Mouse (Mus musculus): Measurements from ENCODE around the gene Dtd2. TPM values are rescaled to one million over a fixed set of nuclear protein-coding genes. Genes with fewer than 3 reads are reported as not detected.

The Dtd2 gene
- 16.0 TPM for polyA plus RNA-seq (2012; fragmentation: generic; extraction: Trizol)

DNA sequence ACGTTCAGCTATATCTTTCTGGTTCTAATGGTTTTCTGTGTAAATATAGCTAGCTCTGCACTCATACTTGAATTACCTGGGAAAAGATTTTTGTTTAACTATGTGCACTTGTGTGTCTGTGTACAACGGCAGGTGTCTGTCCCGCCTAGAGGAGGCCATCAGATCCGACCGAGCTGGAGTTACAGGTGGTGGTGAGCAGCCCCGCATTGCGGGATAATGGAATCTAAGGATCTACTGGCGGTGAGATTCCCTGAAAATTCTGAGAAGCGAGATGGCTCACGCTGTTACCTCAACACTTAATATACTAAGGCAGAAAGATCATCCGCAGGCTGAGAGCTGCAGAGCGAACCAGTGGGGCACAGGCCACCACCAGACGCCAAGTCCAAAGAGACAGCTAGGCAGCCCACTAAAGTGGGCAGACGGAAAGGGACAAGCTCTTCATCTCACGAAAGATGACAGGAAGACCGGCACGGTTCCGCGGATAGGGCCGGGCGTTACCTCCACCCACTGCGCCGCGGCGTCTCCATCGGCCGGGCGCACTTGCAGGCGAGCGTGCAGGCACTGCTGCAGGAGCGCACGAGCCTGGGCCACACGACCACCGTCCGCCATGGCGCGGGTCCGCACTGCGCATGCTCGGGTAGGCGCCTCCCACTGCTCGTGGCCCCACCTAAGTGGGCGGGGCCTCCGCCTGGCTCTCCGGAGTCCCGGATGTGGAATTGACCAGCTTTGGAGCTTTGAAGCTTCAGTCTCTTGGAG, at the start of gene Dtd2:
Gene Dtd2, minus strand, starts transcription at position 625 of the 756 bp plus-strand sequence.
- H3K79me2 ChIP-seq (ENCODE audit: control insufficient read depth, insufficient read depth), result no peaks in the 10 kb centered on the region
- TF ChIP-seq TCF12 (IDR thresholded peaks at IDR 0.05; ENCODE audit: insufficient read depth, poor library complexity, severe bottlenecking), result no peak
- peak; percentile 62 for TF ChIP-seq REST (IDR thresholded peaks at IDR 0.05; ENCODE audit: insufficient read depth, insufficient read length)
- TF ChIP-seq SRF (IDR thresholded peaks at IDR 0.05; ENCODE audit: control insufficient read depth, insufficient read length, low read depth), result peak; percentile 69
- TF ChIP-seq POLR2AphosphoS2 (IDR thresholded peaks at IDR 0.05; ENCODE audit: insufficient read length, low read depth), result peak; percentile 100
- no peak for TF ChIP-seq USF1 (IDR thresholded peaks at IDR 0.05; ENCODE audit: low read depth)
- TF ChIP-seq POLR2A (IDR thresholded peaks at IDR 0.05; ENCODE audit: insufficient read length, low read depth), result peak; percentile 100
- peak in 2 of 3 experiments; percentile 7 to 51 for TF ChIP-seq MYOG (IDR thresholded peaks at IDR 0.05; ENCODE audit: control insufficient read depth in 1 of 3, insufficient read depth in 1 of 3, insufficient read length in 2 of 3, low read depth in 2 of 3)
- TF ChIP-seq MYOD1 (IDR thresholded peaks at IDR 0.05; ENCODE audit: control insufficient read depth in 1 of 3, insufficient read length in 2 of 3, low read depth in 2 of 3), result peak in 1 of 3 experiments; percentile 36
- peak within 1 kb of the TSS; percentile 85 for H3K4me2 ChIP-seq (ENCODE audit: low read depth)
- H3K36me3 ChIP-seq (ENCODE audit: control insufficient read depth, insufficient read depth), result no peaks in the 10 kb centered on the region
- H3K4me3 ChIP-seq, result peak within 1 kb of the TSS; percentile 52
- no peaks in the 10 kb centered on the region for H3K27me3 ChIP-seq (ENCODE audit: control insufficient read depth, insufficient read depth, insufficient read length)
- peak within 1 kb of the TSS; percentile 55 for H3ac ChIP-seq (ENCODE audit: control insufficient read depth, insufficient read length)

GRCm38 (mm10) chr12:52049324-52049723, 43.0 kb upstream of the Dtd2 start:
- no peak for TF ChIP-seq CEBPB (IDR thresholded peaks at IDR 0.05; ENCODE audit: insufficient read depth, poor library complexity, severe bottlenecking)
- TF ChIP-seq SRF (IDR thresholded peaks at IDR 0.05; ENCODE audit: control insufficient read depth, insufficient read length, low read depth), result no peak
- no peak for TF ChIP-seq TCF12 (IDR thresholded peaks at IDR 0.05; ENCODE audit: insufficient read depth, poor library complexity, severe bottlenecking)

GRCm38 (mm10) chr12:52046371-52046770, 40.1 kb upstream of the Dtd2 start:
- TF ChIP-seq MYOD1 (IDR thresholded peaks at IDR 0.05; ENCODE audit: control insufficient read depth in 1 of 3, insufficient read length in 2 of 3, low read depth in 2 of 3) (no peak), REST (IDR thresholded peaks at IDR 0.05; ENCODE audit: insufficient read depth, insufficient read length) (no peak), MYOG (IDR thresholded peaks at IDR 0.05; ENCODE audit: control insufficient read depth in 1 of 3, insufficient read depth in 1 of 3, insufficient read length in 2 of 3, low read depth in 2 of 3) (no peak), SRF (IDR thresholded peaks at IDR 0.05; ENCODE audit: control insufficient read depth, insufficient read length, low read depth) (no peak)
- Histone ChIP-seq H3K79me2 (ENCODE audit: control insufficient read depth, insufficient read depth) (no peaks in the 10 kb centered on the region), H3K4me3 (no peak overlapping the region), H3ac (ENCODE audit: control insufficient read depth, insufficient read length) (no peak overlapping the region), H3K27me3 (ENCODE audit: control insufficient read depth, insufficient read depth, insufficient read length) (no peaks in the 10 kb centered on the region), H3K4me2 (ENCODE audit: low read depth) (no peak overlapping the region), H3K36me3 (ENCODE audit: control insufficient read depth, insufficient read depth) (no peaks in the 10 kb centered on the region)

More at GRCm38 (mm10) chr12:52049324-52049723, 43.0 kb upstream of the Dtd2 start:
- Histone ChIP-seq H3K79me2 (ENCODE audit: control insufficient read depth, insufficient read depth) (no peaks in the 10 kb centered on the region), H3K36me3 (ENCODE audit: control insufficient read depth, insufficient read depth) (no peaks in the 10 kb centered on the region), H3K4me2 (ENCODE audit: low read depth) (no peak overlapping the region), H3ac (ENCODE audit: control insufficient read depth, insufficient read length) (no peak overlapping the region), H3K27me3 (ENCODE audit: control insufficient read depth, insufficient read depth, insufficient read length) (no peaks in the 10 kb centered on the region), H3K4me3 (no peak overlapping the region)

GRCm38 (mm10) chr12:52042818-52043336, 36.6 kb upstream of the Dtd2 start:
- Histone ChIP-seq H3K79me2 (ENCODE audit: control insufficient read depth, insufficient read depth) (no peaks in the 10 kb centered on the region), H3ac (ENCODE audit: control insufficient read depth, insufficient read length) (no peak overlapping the region), H3K27me3 (ENCODE audit: control insufficient read depth, insufficient read depth, insufficient read length) (no peaks in the 10 kb centered on the region), H3K36me3 (ENCODE audit: control insufficient read depth, insufficient read depth) (no peaks in the 10 kb centered on the region), H3K4me2 (ENCODE audit: low read depth) (no peak overlapping the region), H3K4me3 (no peak overlapping the region)
- TF ChIP-seq REST (IDR thresholded peaks at IDR 0.05; ENCODE audit: insufficient read depth, insufficient read length) (no peak), MAX (IDR thresholded peaks at IDR 0.05; ENCODE audit: low read depth) (no peak), POLR2A (IDR thresholded peaks at IDR 0.05; ENCODE audit: insufficient read length, low read depth) (no peak), USF1 (IDR thresholded peaks at IDR 0.05; ENCODE audit: low read depth) (no peak), E2F4 (IDR thresholded peaks at IDR 0.05; ENCODE audit: insufficient read depth) (no peak), TCF3 (IDR thresholded peaks at IDR 0.05; ENCODE audit: insufficient read length, low read depth) (no peak), CEBPB (IDR thresholded peaks at IDR 0.05; ENCODE audit: insufficient read depth, poor library complexity, severe bottlenecking) (no peak), MYOG (IDR thresholded peaks at IDR 0.05; ENCODE audit: control insufficient read depth in 1 of 3, insufficient read depth in 1 of 3, insufficient read length in 2 of 3, low read depth in 2 of 3) (no peak), TCF12 (IDR thresholded peaks at IDR 0.05; ENCODE audit: insufficient read depth, poor library complexity, severe bottlenecking) (no peak), SRF (IDR thresholded peaks at IDR 0.05; ENCODE audit: control insufficient read depth, insufficient read length, low read depth) (no peak)

GRCm38 (mm10) chr12:52038352-52038751, 32.1 kb upstream of the Dtd2 start:
- TF ChIP-seq MYOG (IDR thresholded peaks at IDR 0.05; ENCODE audit: control insufficient read depth in 1 of 3, insufficient read depth in 1 of 3, insufficient read length in 2 of 3, low read depth in 2 of 3) (no peak), SRF (IDR thresholded peaks at IDR 0.05; ENCODE audit: control insufficient read depth, insufficient read length, low read depth) (no peak), POLR2A (IDR thresholded peaks at IDR 0.05; ENCODE audit: insufficient read length, low read depth) (no peak), CEBPB (IDR thresholded peaks at IDR 0.05; ENCODE audit: insufficient read depth, poor library complexity, severe bottlenecking) (no peak), POLR2AphosphoS2 (IDR thresholded peaks at IDR 0.05; ENCODE audit: insufficient read length, low read depth) (no peak), TCF12 (IDR thresholded peaks at IDR 0.05; ENCODE audit: insufficient read depth, poor library complexity, severe bottlenecking) (no peak), MYOD1 (IDR thresholded peaks at IDR 0.05; ENCODE audit: control insufficient read depth in 1 of 3, insufficient read length in 2 of 3, low read depth in 2 of 3) (no peak)
- H3K4me2 ChIP-seq (ENCODE audit: low read depth), result no peak overlapping the region

More at GRCm38 (mm10) chr12:52038352-52038751, 32.1 kb upstream of the Dtd2 start:
- H3K36me3 ChIP-seq (ENCODE audit: control insufficient read depth, insufficient read depth), result no peaks in the 10 kb centered on the region
- H3K4me3 ChIP-seq, result no peak overlapping the region
- no peaks in the 10 kb centered on the region for H3K79me2 ChIP-seq (ENCODE audit: control insufficient read depth, insufficient read depth)
- H3ac ChIP-seq (ENCODE audit: control insufficient read depth, insufficient read length), result no peak overlapping the region
- H3K27me3 ChIP-seq (ENCODE audit: control insufficient read depth, insufficient read depth, insufficient read length), result no peaks in the 10 kb centered on the region
